Mouse (Mus musculus): ENCODE results near the gene Acta2.

Acta2 gene

DNA sequence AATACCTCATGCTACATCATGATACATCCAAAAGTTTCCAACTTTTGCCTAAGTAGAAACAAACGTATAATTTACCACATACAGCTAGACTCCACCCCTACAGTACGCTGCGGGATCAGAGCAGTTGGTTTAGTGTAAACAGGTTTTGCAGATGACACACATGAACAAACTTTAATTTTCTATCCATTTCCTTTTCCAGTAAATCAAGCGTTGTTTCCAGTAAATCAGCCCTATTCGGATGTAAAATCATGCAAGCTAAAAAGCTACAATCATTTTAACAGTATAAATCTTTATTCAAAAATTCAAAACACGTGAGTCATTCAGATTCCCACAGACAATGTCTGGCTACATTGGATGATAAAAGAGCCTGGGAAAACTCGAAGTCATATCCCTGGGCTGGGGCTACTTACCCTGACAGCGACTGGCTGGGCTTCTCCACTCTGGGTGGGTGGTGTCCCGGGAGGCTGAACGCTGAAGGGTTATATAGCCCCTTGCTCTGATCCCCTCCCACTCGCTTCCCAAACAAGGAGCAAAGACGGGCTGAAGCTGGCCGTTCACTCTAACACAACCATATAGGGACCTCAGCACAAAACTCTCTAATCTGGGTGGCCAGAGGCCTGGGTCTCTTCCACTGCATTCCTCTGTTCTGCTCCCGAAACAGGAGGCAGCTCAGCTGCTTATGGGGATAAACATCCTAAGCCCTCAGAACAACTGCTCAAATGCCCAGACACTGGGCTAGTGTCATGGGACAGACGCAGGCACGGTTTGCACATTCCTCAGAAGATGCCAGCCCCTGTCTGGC is at the start of gene Acta2:
TSS of gene Acta2 (minus strand) at position 711 of the 802 bp plus-strand sequence.
- DNase-seq (ENCODE audit: low read depth, low spot score), result no peak

DNA sequence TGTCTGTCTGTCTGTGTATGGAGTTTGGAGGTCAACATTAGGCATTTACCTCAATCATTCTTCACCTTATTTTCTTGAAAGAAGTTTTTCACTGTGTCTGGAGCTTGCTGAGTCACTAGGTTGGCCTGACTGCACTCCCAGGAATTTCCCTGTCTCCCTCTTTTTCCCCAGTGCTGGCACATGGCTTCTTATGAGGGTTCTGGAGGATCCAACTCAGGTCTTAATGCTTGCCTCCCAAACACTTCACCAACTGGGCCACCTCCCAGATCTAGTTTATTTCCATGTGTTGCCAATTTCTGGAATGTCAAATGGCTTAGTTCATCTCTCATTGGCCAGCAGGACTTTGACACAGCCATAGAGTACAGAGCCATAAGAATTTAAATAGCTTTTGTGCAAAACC is 49.5 kb upstream of the Acta2 start:
- no peak for DNase-seq (ENCODE audit: low read depth, low spot score)

DNA sequence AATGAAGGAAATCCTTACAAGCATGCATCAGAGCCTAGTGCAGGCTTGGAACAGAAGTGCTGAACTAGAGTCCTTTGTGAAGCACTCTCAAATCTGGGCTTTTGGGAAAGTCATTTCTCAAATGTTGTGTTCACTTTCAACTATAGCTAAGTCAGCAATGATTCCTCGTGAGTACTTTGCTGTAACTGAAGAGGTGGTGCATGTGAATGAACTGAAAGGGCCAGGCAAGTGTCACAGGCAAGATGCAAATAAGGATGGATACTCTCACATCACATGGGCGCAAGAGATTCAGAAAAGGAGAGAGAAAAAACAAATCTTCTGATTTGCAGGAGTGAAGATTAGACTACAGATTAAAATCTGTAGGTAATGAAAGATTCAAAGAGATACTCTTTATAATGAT is 45.0 kb upstream of the Acta2 start:
- DNase-seq (ENCODE audit: low read depth, low spot score), result no peak

DNA sequence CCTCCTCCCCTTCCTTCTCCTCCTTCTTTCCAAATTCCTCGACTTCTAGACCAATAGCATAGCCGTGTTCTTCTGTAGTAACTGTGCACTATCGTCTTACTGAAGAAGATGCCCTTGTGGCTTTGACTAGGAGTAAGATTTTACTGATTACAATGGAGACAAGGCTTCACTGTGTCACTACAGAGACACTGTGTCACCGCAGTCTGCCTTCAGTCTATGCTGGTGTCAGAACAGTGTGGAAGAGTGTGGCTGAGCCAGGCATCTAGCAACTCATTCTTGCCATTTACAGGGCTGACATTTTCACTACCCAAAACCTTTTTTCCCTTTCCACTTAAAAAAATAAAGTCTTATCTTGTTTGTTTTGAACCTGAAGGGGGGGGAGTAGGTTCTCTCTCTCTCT is 43.8 kb upstream of the Acta2 start:
- no peak for DNase-seq (ENCODE audit: low read depth, low spot score)

DNA sequence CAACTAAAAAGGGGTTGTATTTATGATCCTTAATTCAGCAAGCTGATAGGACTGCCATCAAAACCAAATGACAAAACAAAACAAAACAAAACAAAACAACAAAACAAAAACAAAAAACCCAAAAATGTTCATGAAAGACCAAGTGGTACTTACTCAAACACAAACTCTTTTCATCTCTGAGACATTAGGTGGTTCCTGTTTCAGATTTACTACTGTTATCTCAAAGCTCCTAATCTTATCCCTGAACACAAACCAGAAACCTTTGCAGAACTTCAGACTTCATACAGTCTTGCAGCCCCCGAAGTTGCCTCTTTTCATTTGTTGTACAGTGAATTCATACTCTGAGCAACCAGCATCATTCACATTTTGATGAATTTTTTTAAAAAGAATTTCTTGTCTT is 43.1 kb upstream of the Acta2 start:
- DNase-seq (ENCODE audit: low read depth, low spot score), result no peak

DNA sequence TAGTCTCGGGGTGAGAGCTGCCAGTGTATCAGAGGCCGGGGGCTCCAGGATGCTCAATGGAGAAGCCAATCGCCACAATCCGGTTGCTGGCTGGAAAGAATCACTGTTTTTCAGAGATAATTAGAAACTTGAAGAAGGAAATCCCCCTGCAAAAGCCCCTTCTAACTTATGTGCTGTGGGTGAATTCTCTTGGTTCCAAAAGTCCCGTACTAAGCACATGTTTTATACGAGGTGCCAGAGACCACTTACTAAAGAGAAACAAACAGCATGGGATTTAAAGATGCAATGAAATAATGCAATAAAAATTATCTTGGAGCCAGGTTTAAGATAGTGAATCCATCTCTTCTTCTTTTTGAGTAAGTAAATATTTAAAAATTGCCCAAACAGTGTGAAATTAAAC is 40.1 kb upstream of the Acta2 start:
- DNase-seq (ENCODE audit: low read depth, low spot score), result no peak

DNA sequence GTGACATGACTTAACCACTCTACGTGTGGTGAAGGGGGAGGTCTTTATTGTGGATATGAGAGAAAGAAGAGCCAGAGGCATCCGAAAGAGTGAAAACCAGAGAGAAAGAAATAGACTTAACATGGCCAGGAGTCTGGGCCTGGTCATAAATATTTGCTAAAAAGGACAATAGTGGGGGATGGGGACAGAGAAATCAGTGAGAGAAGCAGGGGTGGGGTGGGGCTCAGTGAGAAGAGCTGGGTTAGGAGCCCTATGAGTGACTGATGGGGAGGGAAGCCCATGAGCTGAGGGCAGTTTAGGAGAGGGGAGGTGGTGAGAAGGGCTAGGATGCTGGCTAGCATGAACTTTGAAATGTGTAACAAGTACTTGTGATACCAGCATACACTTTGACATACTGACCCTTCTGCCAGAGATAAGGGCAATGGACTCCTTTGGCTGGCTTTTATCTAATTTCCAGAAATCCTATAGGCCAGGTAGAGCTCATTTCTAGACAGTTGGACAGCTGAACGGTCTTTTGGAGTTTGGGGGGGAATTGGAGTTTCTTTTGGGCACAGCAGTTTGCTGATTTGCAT is 38.1 kb upstream of the Acta2 start:
- DNase-seq (ENCODE audit: low read depth, low spot score), result no peak

DNA sequence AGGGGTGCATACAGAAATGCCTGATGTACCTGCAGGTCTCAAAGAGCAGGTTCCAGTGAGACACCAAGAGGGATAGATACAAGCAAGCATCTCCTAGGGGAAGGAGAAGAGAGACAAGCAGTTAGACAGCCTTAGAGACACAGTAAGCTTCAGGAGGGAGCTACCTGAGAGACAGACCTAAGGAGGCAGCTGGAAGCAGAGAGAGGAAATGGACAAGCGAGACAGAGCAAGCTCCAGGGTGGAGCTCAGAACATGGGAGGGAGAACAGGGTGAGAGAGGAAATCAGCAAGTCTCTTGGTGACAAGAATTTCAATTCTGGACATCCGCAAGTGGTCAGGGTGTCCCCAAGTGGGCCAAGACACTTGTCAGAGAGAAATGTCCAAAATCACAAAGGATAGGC is 37.3 kb upstream of the Acta2 start:
- DNase-seq (ENCODE audit: low read depth, low spot score), result no peak

DNA sequence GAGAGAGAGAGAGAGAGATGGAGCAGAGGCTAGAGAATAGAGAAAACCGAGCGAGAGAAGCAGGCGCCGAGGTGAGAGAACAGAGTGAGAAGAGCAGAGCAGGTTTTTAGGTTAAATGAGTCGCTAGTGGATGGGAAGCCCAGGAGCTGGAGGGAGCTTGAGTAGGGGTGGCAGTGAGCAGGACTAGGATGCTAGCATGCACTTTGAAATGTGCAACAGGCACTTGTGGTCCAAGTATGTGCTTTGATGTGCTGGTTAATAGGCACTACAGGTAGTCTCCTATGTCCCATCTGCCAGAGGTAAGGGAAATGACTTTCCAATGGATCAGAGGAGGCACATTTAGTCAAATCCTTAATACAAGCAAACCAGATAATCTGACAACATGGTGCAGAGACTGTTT is 36.6 kb upstream of the Acta2 start:
- no peak for DNase-seq (ENCODE audit: low read depth, low spot score)

DNA sequence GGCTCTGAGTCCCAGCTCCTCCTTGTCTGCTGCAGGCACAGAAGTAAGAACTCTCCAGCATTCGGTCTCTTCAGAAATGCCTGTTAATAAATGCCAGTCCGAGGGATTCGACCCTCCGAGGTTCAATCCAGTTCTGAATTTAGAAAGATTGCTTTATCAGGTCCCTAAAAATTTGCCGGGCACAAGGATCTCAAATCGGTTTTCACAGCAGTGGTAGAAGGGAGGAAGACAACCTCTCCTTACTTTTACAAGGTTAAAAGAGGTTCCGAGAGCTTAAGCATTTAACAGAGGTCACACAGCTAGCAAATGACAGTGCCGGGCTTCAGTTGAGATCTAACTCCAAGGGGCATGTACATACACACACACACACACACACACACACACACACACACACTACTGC is 36.0 kb upstream of the Acta2 start:
- DNase-seq (ENCODE audit: low read depth, low spot score), result no peak

DNA sequence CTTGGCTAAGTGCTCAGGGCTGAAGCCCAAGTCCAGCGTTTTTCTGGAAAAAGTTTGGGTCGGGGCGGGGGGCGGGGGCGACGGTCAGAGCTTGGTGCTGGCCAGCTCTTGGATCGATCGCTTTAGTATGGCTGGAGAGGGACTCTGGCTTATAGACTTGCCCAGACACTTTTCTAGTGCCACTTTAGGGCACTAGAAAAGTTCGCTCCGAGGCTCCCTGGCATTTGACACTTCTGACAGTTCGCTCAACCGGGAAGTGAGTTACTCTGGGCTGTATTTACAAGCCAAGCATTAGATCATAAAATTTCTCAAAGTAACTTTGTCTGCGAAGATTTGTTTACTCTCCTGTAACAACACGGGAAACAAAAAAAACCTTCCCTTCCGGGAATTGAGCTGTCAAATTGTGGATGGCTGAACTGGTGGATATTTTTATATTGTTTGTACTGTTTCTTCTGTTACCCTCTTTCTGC is 35.5 kb upstream of the Acta2 start:
- DNase-seq (ENCODE audit: low read depth, low spot score), result no peak

DNA sequence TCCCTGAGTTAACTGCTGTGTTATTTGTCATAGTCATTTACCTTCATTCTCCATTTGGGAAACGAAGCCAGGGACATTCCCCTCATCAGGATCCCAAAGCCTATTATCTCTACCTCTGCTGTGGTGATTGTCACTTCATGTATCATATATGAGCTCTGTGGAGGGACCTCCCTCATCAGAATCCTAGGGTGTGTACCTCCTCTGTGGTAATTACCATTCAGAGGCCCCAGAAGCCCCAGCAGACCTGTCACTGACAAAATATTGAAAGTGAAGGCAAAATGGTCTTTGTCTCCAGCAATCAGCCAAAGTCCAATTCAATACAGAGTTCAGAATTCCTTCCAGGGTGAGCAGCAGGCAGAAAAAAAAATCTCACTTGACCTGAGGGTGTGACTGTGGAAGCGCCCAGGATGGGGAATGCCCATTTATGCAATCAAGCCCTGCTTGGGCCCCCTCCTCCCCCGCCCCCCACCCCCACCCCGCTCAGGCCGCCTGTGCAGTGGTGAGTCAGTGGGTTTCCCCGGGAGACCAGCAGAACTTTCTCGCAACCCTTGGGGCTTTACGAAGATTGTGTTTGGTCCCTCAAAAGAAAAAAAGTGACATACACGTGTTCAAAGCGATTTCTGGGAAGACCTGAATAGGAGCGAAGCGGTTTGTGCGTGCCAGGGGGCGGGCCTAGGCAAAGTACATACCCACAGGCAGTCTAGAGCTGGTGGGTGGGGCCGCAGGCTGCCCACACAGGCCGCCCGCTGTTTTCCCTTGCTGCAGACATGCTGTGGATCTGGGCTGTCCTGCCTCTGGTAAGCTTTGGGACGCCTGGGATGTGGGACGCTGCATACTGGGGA is 34.8 kb upstream of the Acta2 start, which contains the start of gene Fas:
TSS of gene Fas (plus strand) at position 719 of the 842 bp plus-strand sequence.
- DNase-seq (ENCODE audit: low read depth, low spot score), result peak; percentile 55

DNA sequence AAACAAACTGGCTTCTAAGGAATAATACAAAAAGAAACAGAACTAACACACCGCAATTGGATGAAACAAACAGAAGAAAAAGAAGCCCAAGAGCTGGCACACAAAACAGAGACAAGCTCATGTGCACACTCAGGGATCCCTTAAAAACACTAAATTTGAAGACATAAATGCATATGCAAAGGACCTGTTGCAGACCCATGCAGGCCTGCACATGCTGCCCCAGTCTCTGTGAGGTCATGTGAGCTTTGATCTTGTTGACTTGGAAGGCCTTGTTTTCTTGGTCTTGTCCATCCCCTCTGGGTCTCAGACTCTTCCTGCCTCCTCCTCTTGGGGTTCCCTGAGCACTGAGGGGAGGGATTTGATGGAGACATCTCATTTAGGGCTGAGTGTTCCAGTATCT is 33.3 kb upstream of the Acta2 start:
- no peak for DNase-seq (ENCODE audit: low read depth, low spot score)

DNA sequence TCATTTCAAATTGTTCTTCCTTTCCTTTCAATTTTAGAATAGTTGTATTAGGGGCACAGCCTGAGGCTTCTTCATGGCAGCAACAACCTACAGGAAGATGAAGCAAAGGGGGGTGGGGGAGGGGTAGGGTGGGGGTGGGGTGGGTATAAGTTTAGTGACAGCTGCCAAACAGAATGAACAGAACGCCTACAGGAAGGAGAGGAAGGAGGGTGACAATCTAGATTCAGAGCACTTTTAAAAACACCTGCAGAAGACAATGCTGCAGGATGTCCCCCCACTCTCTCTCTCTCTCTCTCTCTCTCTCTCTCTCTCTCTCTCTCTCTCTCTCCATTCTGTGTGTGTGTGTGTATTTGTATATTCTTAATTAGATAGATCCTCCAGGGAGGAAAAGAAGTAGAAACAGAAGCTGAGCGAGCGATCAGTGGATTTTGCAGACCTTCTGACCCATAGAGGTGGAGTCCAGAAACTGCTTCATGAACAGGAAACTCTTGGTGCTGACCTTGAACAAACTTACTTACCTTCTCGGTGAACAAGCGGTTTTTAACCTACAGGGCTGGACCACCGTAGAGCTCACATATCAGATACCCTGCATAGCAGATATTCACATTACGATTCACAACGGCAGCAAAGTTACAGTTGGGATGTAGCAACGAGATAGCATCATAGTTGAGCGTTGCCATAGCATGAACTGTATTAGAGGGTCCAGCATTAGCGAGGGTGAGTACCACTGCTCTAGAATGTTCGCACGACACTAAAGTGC is 32.4 kb upstream of the Acta2 start:
- no peak for DNase-seq (ENCODE audit: low read depth, low spot score)

DNA sequence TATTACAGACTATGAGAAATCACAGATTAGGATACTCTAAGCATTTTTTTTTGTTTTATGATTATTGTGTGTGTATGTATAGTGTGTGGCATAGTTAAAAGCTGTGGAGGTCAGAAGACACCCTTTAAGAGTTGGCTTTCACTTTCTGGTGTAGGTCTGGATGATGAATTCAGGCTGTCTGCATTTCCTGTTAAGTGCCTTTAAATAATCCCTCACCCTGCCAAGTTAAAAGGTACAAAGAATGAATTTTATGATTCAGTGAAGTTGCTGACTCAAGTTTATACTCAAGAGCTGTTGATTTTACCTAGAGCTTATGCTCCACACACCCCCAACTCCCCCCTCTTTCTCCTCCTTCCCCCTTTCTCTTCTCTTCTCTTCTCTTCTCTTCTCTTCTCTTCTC is 31.8 kb upstream of the Acta2 start:
- no peak for DNase-seq (ENCODE audit: low read depth, low spot score)

DNA sequence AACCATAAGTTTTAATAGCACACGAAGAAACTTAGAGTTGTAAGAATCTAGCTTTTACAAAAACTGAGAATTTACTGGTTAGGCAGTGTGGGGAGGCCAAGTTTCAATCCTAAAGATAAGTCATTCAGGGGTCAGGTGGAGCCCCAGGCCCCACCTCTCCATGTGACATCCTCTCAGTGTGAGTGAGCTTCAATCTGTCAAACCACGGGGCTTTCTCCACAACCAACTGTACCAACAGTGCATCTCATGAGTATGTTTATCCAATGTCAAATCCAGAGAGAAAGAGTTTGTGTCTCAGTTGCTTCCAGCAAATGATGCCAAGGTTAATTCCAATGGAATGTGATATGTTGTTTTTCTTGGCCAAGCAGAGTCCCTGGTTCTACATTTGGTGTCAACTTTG is 29.4 kb upstream of the Acta2 start:
- DNase-seq (ENCODE audit: low read depth, low spot score), result no peak

DNA sequence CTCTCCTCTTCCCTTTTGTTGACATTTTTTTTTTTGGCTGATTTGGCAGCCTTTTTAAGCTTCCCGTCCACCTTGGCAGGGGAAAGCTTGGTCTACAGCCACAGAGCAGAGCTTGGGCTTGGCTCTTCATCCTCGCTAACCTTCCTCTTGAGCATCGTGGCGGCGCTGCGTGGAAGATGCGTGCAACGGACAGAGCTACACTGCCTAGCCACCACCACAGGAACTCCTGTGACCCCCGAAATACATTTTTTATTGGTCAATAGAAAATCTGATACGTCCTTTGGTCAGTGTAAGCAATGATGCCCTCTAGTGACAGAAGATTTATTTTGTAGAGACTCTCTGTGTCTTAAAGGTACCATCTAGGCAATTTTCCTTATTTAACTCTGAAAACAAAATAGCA is 29.0 kb upstream of the Acta2 start:
- no peak for DNase-seq (ENCODE audit: low read depth, low spot score)

DNA sequence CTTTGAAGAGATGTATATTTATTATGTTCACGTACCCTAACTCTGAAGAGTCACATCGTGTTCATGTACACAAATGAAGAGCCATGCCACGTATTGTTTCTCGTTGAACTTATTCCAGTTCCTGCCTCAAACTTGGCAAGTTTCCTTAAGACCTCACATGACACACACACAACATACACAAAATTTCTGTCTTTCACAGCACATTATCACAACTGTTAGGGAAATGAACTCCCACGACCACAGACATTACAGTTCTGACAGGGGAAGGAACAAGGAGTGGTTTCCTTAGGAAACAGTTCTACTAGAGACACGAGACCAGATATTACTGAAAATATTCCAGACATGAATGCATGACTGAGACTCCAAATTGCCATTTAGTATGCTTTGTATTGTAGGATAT is 28.2 kb upstream of the Acta2 start:
- DNase-seq (ENCODE audit: low read depth, low spot score), result no peak

DNA sequence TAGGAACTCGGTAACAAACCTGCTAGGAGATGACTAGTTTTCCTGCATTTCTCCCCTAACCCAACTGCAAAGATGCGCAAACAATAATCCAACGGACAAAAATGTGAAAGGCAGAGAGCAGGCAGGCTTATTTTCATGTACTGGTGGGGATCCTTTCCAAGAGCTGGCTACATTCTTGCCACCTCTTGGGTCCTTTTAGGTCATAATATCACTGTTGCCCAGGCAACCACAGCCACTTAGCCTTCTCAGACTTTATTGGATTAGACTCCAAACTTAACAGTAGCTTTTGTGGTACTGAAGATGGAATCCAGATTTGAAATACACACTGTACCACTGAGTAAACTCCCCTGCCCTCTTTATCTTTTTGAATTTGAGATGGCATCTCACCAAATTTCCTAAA is 22.7 kb upstream of the Acta2 start:
- DNase-seq (ENCODE audit: low read depth, low spot score), result no peak

DNA sequence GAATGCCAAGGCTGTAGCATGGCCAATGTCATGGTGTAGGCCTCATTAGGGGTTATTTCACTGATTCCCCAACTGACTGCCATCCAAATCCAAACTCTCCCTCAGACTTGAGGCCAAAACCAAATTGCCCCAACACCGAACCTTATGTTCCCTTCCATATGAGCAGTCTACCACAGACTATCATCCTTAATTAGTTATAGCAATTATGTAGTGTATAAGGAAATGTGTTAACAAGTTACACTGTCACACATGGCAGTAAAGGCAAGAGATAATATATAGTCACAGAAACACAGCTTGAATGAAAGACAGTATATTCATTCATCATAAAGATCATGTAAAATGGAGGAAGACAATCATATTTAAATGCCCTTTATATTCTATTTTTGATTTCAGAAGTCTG is 17.7 kb upstream of the Acta2 start:
- no peak for DNase-seq (ENCODE audit: low read depth, low spot score)

DNA sequence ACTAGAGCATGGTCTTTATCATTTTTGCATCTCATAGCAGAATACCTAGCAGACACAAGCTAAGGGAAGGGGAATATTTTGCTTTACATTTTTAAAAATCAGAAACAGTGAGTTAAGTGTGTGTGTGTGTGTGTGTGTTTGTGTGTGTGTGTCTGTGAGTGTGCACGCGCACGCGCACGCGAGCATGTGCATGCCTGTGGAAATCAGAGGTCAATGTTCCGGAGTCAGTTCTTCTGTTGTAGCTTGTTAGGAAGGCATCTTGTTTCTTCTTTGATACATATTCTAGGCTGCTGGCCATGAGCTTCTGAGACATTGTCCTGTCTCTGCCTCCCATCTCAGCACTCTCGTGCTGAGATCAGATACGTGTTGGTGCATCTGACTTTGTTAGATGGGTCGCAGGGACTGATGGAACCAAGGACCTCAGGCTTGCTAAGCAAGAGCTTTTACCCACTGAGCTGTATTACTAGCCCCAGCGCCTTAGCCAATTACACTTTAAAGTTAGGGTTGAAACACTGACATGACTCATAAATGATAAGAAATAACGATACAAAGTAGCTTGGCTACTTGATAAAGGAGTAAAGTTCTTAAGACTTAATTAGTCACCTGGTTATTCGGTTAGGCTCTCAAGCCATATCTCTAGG is 15.6 kb upstream of the Acta2 start:
- DNase-seq (ENCODE audit: low read depth, low spot score), result no peak

Data from ES-CJ7 (cell line).